ENCODE assay signal across 8 mouse cellular contexts in the genomic region with DNA sequence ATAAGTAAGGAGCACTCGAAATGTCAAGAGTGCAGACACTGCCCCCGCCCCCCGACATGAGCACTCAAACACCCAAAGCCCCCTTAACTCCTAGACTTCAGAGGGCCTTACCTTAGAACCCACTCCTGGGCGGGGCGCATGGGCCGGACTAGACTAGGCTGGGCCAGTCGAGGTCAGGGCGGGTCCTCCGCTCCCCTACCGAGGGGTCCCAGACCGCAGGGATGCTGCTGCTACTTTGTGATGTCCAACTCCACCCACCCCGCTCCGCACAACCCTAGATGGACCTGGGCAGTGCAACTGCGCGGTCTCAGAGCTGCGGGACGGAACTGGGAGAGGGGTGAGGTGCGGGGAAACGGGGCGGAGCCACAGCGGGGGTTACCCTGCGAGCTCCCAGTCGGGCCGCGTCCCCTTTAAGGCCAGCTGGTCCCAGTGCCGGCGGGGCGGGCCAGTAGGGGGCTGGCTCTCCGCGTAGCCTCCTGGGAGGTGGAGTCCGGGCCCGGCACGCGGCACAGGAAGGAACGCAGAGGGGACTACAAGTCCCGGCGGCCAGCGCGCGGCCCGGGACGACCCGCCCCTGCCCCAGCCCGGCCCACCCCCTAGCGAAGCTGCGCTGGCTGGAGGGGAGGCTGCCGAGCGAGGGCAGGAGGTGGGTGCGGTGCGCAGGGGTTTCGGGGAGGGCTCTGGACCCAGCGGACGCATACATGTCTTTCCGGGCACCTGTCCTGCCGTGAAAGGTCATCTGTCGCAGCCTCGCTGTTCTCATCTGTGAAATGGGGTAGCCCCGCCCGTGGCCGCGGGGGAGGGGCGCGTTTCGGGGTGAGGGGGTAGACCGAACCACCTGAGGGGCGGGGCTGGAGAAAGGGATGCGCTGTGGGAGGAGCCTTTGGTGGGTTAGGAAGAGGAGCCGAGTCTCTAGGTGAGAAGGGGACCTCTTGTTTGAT. TPM values are rescaled to one million over a fixed set of nuclear protein-coding genes. Genes with fewer than 3 reads are reported as not detected.
DNase-seq lines count a peak whose midpoint lies in the region; ATAC-seq and TF ChIP-seq lines count a peak whose summit lies in the region.

A gene (minus strand): TSS at position 295 of the 941 bp plus-strand sequence.
A gene (plus strand): TSS at position 602 of the 941 bp plus-strand sequence.

- peak; percentile 90 for ATAC-seq in G1E (ENCODE audit: extremely low read depth, insufficient number of reproducible peaks, low FRiP score, poor library complexity, severe bottlenecking)
- peak; percentile 99 for ATAC-seq in forebrain, embryonic 16.5 days
- peak; percentile 99 for ATAC-seq in lung, embryonic 14.5 days (ENCODE audit: insufficient read depth)

- intact Hi-C loops in heart, postnatal 36 days (cut with DNase I), result loop anchor here (5.0 kb wide), 2 partner anchors 40 to 150 kb away; a partner anchor contains a TSS

- H3K4me1 ChIP-seq in G1E (ENCODE audit: insufficient read depth, low read depth, low read length), result peaks cover 44% of the 10 kb centered on the region
- peaks cover 21% of the 10 kb centered on the region for H3K4me1 ChIP-seq in forebrain, embryonic 16.5 days (replicated peaks; ENCODE audit: control insufficient read depth, insufficient read depth, low read length)
- H3K4me1 ChIP-seq in lung, embryonic 14.5 days (ENCODE audit: insufficient read depth), result peaks cover 7% of the 10 kb centered on the region
- peaks cover 36% of the 10 kb centered on the region for H3K4me1 ChIP-seq in olfactory bulb, adult 2 months (ENCODE audit: control insufficient read depth, insufficient read depth, low read length)
- peaks cover 21% of the 10 kb centered on the region for H3K4me1 ChIP-seq in thymus, adult 2 months (replicated peaks; ENCODE audit: control insufficient read depth, insufficient read depth, low read length)

- TF ChIP-seq POLR2A in olfactory bulb, adult 2 months (IDR thresholded peaks at IDR 0.05; ENCODE audit: insufficient read depth, low read depth, low read length), result peak; percentile 58; the same call in 1 of the 2 replicates
- peak; percentile 20; the same call in 1 of the 2 replicates for TF ChIP-seq POLR2A in thymus, adult 2 months (IDR thresholded peaks at IDR 0.05; ENCODE audit: control insufficient read depth, extremely low read depth, insufficient read depth, low read length, poor library complexity)

- H3K4me2 ChIP-seq in forebrain, embryonic 16.5 days (ENCODE audit: low read length), result peak within 1 kb of the TSS; percentile 75
- H3K4me2 ChIP-seq in lung, embryonic 14.5 days, result peak within 1 kb of the TSS; percentile 70

- no peaks in the 10 kb centered on the region for H3K9me3 ChIP-seq in G1E (replicated peaks)
- H3K9me3 ChIP-seq in forebrain, embryonic 16.5 days (ENCODE audit: control insufficient read depth, low read length), result no peaks in the 10 kb centered on the region
- no peaks in the 10 kb centered on the region for H3K9me3 ChIP-seq in lung, embryonic 14.5 days (ENCODE audit: low read depth, low read length)

- no peak for TF ChIP-seq CTCF in G1E (IDR thresholded peaks at IDR 0.05; ENCODE audit: low read depth, low read length)
- peak; percentile 65 for TF ChIP-seq CTCF in layer of hippocampus, adult 2 months (conservative IDR thresholded peaks at IDR 0.05)
- TF ChIP-seq CTCF in lung, embryonic 14.5 days (IDR thresholded peaks at IDR 0.05; ENCODE audit: low read depth), result peak; percentile 44
- no peak for TF ChIP-seq CTCF in olfactory bulb, adult 2 months (IDR thresholded peaks at IDR 0.05; ENCODE audit: insufficient read depth, low read depth, low read length)
- peak; percentile 36; the same call in 1 of the 2 replicates for TF ChIP-seq CTCF in thymus, adult 2 months (IDR thresholded peaks at IDR 0.05; ENCODE audit: borderline replicate concordance, control insufficient read depth, extremely low read depth, insufficient read depth, low read length, poor library complexity)

- peak within 1 kb of the TSS; percentile 24; the same call in 1 of the 2 replicates for H3K27ac ChIP-seq in forebrain, embryonic 16.5 days (ENCODE audit: low read length)
- peak within 1 kb of the TSS; percentile 95 for H3K27ac ChIP-seq in layer of hippocampus, adult 2 months
- H3K27ac ChIP-seq in lung, embryonic 14.5 days (ENCODE audit: low read depth), result no peak within 1 kb of the TSS
- H3K27ac ChIP-seq in olfactory bulb, adult 2 months (ENCODE audit: insufficient read depth, low read depth, low read length), result no peak within 1 kb of the TSS
- H3K27ac ChIP-seq in thymus, adult 2 months (ENCODE audit: control insufficient read depth, insufficient read depth, low read length), result peak within 1 kb of the TSS; percentile 13; the same call in 1 of the 2 replicates

- H3K4me3 ChIP-seq in G1E (ENCODE audit: low read depth, low read length), result peak within 1 kb of the TSS; percentile 84
- peak within 1 kb of the TSS; percentile 82 for H3K4me3 ChIP-seq in forebrain, embryonic 16.5 days (replicated peaks; ENCODE audit: low read length)
- peak within 1 kb of the TSS; percentile 72 for H3K4me3 ChIP-seq in layer of hippocampus, adult 2 months
- H3K4me3 ChIP-seq in lung, embryonic 14.5 days (ENCODE audit: low read depth, low read length), result peak within 1 kb of the TSS; percentile 78
- peak within 1 kb of the TSS; percentile 96 for H3K4me3 ChIP-seq in olfactory bulb, adult 2 months (ENCODE audit: insufficient read depth, low read depth, low read length)
- H3K4me3 ChIP-seq in thymus, adult 2 months (ENCODE audit: control insufficient read depth, insufficient read depth, low read length), result peak within 1 kb of the TSS; percentile 89

- 1% methylated on average over 68 of the region's 68 CpGs for WGBS in forebrain, embryonic 16.5 days
- under 1% methylated on average over 68 of the region's 68 CpGs for WGBS in lung, embryonic 14.5 days
- WGBS in olfactory bulb, adult 2 months, result under 1% methylated on average over 68 of the region's 68 CpGs
- WGBS in thymus, adult 2 months, result 2% methylated on average over 66 of the region's 68 CpGs

- H3K27me3 ChIP-seq in G1E (ENCODE audit: insufficient read depth, low read length), result peaks cover 40% of the 10 kb centered on the region
- H3K27me3 ChIP-seq in forebrain, embryonic 16.5 days (replicated peaks; ENCODE audit: control insufficient read depth, insufficient read depth, low read length), result peaks cover 3% of the 10 kb centered on the region; the same call in 1 of the 2 replicates
- H3K27me3 ChIP-seq in lung, embryonic 14.5 days (ENCODE audit: insufficient read depth, low read length), result peaks cover 3% of the 10 kb centered on the region; the same call in 1 of the 2 replicates
- no peaks in the 10 kb centered on the region for H3K27me3 ChIP-seq in thymus, adult 2 months (ENCODE audit: control insufficient read depth, insufficient read depth, low read length)

- DNase-seq in G1E (ENCODE audit: low spot score), result peak; percentile 96
- peak; percentile 96 to 98 for DNase-seq in cerebellum, adult 18-20 months
- DNase-seq in heart, postnatal 36 days, result peak; percentile 91 to 94
- peak; percentile 95 to 97 for DNase-seq in layer of hippocampus, adult 2 months (ENCODE audit: low spot score in 2 of 2)
- peak; percentile 97 for DNase-seq in lung, embryonic 14.5 days
- DNase-seq in thymus, adult 2 months, result peak; percentile 96

- H3K9ac ChIP-seq in forebrain, embryonic 16.5 days (replicated peaks; ENCODE audit: low read depth, low read length), result peak within 1 kb of the TSS; percentile 81
- peak within 1 kb of the TSS; percentile 66 for H3K9ac ChIP-seq in lung, embryonic 14.5 days

- H3K36me3 ChIP-seq in G1E (replicated peaks), result no peaks in the 10 kb centered on the region
- no peaks in the 10 kb centered on the region for H3K36me3 ChIP-seq in forebrain, embryonic 16.5 days (ENCODE audit: control insufficient read depth, insufficient read depth)
- no peaks in the 10 kb centered on the region for H3K36me3 ChIP-seq in lung, embryonic 14.5 days (ENCODE audit: insufficient read depth)
- H3K36me3 ChIP-seq in thymus, adult 2 months (ENCODE audit: control insufficient read depth, insufficient read depth, low read length), result no peaks in the 10 kb centered on the region

RNA-seq across cellular contexts. Expression of the first gene that starts in this region (rescaled TPM):
- total RNA-seq in G1E (2014; fragmentation: Nextera tagmentation) (not detected in 2 replicates), G1E (2017) (0.93 and 1.1 TPM in 2 replicates)
- 0.09 and 0.10 TPM in 2 replicates for polyA plus RNA-seq in G1E (2012)
- 3.9 and 4.4 TPM in 2 replicates for polyA plus RNA-seq in forebrain, embryonic 16.5 days (2015; fragmentation: Nextera tagmentation; extraction: Ambion mirVana)
- 1 to 10 TPM in 1 of 2 experiments, under 1 TPM in 1; 0.64 to 1.0 TPM for total RNA-seq in heart, postnatal 36 days (2021)
- total RNA-seq in layer of hippocampus, adult 2 months (2021), result 10 to 100 TPM; 14.3 to 14.6 TPM
- polyA plus RNA-seq in lung, embryonic 14.5 days (2014; fragmentation: Nextera tagmentation; extraction: Ambion mirVana), result 2.1 TPM in 2 replicates
- not detected in 2 replicates for polyA plus RNA-seq in olfactory bulb, adult 2 months (2012; ENCODE audit: insufficient read depth, insufficient read length, low replicate concordance, missing spikeins)
- 21.2 and 22.9 TPM in 2 replicates for polyA plus RNA-seq in thymus, adult 2 months (2012; rRNA removed)

RNA-seq across cellular contexts. Expression of the second gene that starts in this region (rescaled TPM):
- total RNA-seq in G1E (2014; fragmentation: Nextera tagmentation) (1.9 and 2.3 TPM in 2 replicates), G1E (2017) (1.0 and 1.7 TPM in 2 replicates)
- 0.09 and 0.22 TPM in 2 replicates for polyA plus RNA-seq in G1E (2012)
- 7.5 and 7.8 TPM in 2 replicates for polyA plus RNA-seq in forebrain, embryonic 16.5 days (2015; fragmentation: Nextera tagmentation; extraction: Ambion mirVana)
- 1 to 10 TPM; 2.7 to 4.7 TPM for total RNA-seq in heart, postnatal 36 days (2021)
- total RNA-seq in layer of hippocampus, adult 2 months (2021), result 10 to 100 TPM; 13.2 to 14.5 TPM
- polyA plus RNA-seq in lung, embryonic 14.5 days (2014; fragmentation: Nextera tagmentation; extraction: Ambion mirVana), result 4.7 and 5.7 TPM in 2 replicates
- polyA plus RNA-seq in olfactory bulb, adult 2 months (2012; ENCODE audit: insufficient read depth, insufficient read length, low replicate concordance, missing spikeins), result not detected in 2 replicates
- 3.7 and 4.3 TPM in 2 replicates for polyA plus RNA-seq in thymus, adult 2 months (2012; rRNA removed)

Comparison
In these comparisons a context has a peak if more than half of its experiments do, and no peak if none do; other contexts are left out.
1. RNA of the first gene that starts in this region (total RNA-seq): 14.3 to 14.6 TPM in layer of hippocampus, adult 2 months; 0.93 to 1.1 TPM in G1E and 0.64 to 1.0 TPM in heart, postnatal 36 days; every median in the first group is over 4 times any median in the second.
2. CTCF ChIP-seq: peak in layer of hippocampus, adult 2 months (single experiment), lung, embryonic 14.5 days (single experiment) and thymus, adult 2 months (single experiment); none in G1E (single experiment) and olfactory bulb, adult 2 months (single experiment).
3. H3K27ac ChIP-seq: peak in forebrain, embryonic 16.5 days (single experiment), layer of hippocampus, adult 2 months (single experiment) and thymus, adult 2 months (single experiment); none in lung, embryonic 14.5 days (single experiment) and olfactory bulb, adult 2 months (single experiment).
4. Peak in every context shown above with its lines, with median percentiles within 50 percentile points of each other: ATAC-seq, DNase-seq and H3K4me3 ChIP-seq.